Mouse (Mus musculus) layer of hippocampus, adult 18-20 months (tissue): ENCODE results near the gene Zfand3. TPM values are rescaled to one million over a fixed set of nuclear protein-coding genes. Genes with fewer than 3 reads are reported as not detected.
A peak's percentile ranks its signal among the peaks of the same experiment; 100 is the strongest.

ENCODE experiments used
- DNase-seq, 2 experiments: peaks; one replicate each; pipeline ENCODE4 v3.0.0; 2022; ENCODE audit warnings: low spot score in 2 of 2
- total RNA-seq, 2 experiments: library from RNA; stranded (reverse); gene quantifications; 2 replicates each; pipeline ENCODE4 v1.2.3; 2021

The Zfand3 gene
- total RNA-seq, 2 experiments from 2014 or later = 119 to 120 TPM

DNA sequence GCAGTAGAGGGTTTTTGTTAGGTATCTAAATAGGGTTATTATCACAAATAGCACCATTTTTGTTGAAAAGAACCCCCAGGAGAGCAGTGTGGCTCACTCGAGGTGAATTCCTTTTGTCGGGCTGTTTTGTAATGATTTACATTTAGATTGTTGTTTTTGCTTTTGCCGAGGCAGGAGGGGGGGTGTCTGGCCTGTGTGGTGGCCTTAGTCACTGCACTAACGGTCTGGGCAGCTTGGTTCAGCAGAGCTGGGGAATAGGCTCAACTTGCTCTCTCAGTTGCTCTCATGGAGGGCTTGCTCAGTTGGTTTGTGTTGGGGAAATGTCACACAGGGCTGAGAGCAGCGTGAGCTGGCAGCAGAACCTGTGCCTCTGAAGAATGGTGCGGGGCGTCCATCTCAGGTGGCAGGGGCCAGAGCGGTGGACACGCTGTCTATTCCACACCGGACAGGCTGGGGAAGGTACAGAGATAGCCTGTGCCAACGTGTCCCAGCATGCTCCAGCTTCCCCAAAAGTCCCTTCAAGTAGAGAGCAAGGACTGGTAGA lies 186.6 kb downstream of the Zfand3 start:
- DNase-seq = no peak

DNA sequence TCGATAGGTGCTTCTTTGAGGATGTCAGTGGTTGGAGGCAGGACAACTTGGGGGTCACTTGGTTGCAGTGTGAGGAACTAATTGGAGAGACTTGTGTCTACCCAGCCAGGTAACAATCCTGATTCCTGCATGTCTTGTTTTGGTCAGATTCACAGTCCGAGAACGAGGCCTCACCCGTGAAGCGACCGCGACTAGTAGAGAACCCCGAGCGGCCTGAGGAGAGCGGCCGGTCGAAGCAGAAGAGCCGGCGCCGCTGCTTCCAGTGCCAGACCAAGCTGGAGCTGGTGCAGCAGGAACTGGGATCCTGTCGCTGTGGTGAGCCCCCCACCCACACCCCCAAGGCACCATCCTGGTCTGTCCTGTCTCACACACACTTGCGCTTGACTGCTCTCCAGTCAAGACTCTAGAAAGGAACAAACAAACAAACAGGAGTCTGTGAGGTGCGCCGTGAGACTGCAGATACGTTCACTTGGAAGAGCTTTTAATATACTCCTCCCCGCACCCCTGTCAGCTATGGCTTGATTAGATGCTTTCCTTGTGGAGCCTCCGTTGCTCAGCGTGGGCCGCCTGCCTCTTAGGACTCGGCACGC lies 188.0 kb downstream of the Zfand3 start:
- peak in 1 of 2 experiments; percentile 38 for DNase-seq

DNA sequence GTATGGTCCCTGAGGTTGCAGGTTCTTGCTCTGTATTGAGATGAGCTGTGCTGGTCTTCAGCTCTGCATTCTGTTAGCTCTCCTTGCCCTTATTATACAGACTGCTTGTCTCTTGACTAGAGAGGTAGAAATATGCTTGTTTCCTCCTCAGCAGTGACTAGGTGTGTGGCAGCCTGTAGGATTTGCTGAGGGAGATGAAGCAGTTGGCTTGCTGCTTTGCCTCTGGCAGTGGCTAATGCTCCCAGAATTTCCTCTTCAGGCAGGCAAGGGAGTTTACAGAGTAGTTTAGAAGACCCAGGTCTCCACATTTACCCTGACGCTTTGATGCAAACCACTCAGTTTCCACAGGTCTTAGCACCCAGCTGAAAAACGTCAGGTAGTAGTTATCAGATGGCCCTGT lies 189.1 kb downstream of the Zfand3 start:
- DNase-seq = no peak

DNA sequence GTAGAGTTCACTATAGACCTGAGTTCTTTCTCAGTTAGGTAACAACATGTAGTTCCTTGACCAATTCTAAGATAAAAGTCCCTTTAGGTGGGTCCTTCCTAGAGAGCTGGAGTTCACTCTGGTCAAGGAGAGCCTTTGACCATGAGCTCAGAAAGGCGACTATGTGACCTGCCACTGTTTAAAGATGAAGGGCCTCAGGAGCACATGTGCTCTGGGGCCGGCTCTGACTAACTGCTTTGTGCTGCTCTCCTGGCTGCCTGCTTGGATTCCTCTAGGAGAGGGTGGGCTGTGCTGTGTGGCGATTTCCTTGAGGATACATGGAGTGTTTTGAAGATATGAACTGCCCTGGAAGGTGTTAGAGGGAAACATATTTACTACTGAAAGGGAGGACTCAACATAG lies 189.6 kb downstream of the Zfand3 start:
- no peak for DNase-seq

DNA sequence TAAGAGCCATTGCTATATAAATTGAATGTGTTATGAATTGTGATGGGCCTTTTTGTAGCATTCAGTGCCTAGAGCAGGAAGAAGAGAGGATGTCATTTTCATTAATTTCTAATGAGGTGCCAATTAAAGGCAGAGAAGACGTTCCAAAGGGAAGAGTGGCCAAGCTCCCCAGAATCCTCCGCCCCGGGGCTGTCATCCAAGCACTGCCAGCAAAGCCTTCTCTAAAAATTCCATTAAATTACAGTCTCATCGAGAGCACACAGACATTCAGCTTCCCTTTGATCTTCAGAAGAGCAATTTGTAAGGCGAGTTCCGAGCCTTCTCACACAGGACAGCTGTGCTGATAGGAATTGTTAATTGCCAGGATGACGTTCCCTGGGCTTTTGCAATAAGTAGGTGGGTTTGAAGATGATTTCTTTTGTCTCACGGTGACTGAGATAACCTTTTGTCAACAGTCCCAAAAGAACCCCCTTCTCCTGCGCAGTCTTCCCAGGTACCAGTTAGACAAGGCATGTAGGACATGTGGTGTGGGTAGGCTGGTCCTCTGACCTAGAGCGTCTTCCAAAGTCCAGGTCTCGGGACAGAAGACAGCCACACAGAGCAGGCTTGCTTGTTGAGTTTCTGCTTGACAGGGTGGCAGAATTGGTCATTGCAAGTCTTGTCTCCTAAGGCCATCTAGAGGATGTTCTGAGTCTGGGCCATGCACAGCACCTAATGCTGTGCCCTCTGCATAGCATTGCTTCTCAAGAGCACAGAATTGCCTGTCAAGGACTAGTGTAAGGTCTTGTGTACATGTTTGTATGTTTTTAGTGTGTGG lies 190.3 kb downstream of the Zfand3 start:
- DNase-seq = peak in 1 of 2 experiments; percentile 23

DNA sequence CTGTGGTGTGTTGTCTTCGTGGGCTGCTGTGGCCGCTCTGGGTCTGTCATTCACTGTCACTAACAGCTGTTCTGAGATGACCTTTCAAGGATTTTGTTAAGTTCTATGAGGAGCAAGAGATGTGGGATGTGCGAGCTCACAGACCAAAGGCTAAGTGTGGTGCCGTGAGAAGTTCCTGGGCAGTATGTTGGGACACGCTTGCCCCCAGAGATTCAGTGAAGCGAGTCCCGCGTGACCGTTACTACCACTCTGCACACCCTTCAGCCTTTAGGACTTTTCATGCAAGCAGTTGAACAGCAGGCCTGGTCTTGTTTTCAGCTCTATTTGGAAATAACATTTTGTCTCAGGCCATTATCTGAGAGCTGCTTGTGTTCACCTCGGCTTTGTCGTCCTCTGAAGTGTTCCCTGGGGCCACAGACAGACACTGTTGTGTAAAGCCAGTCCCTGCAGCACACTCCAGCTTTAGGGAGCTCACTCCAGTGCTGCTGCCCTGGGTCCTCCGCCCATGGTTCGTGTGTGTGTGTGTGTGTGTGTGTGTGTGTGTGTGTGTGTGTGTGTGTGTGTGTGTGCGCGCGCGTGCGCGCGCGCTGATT lies 191.2 kb downstream of the Zfand3 start:
- no peak for DNase-seq

DNA sequence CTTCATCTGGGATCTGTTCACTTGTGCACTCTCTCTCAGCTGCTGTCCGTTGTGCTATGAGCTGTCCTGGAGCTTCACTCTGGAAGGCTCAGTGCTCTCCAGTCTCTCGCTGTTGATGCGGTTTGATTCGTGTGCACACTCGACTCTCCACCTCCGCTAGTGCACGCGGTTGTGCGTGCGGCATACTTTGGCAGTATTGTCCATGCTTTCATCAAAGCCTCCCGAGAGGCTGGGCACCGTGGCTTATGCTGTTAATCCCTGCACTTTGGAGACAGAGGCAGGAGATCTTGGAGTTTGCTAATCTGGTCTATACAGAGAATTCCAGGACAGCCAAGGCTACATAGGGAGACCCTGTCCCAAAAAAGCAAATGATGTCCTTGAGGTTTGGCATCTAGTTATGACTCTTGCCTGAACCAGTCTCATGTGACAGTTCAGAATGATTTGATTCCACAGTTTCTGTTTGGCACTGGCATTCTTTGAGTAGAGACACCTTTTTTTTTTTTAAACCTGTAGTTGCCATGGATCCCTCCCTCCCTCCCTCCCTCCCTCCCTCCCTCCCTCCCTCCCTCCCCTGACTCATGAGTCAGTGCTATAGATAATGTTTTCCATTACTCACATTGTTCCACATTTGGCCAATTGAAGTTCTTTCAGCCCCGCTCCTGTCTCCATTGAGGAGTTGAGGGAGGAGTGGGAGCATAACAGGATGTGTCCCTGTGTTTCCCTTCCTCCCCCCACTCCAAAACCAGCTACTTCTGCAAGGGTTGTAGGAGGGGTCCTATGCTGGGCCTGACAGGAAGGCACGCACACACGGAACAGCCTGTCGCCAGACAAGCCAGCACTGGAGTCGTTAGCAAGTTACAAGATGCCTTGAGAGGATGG lies 192.1 kb downstream of the Zfand3 start:
- DNase-seq = peak in 1 of 2 experiments; percentile 13

DNA sequence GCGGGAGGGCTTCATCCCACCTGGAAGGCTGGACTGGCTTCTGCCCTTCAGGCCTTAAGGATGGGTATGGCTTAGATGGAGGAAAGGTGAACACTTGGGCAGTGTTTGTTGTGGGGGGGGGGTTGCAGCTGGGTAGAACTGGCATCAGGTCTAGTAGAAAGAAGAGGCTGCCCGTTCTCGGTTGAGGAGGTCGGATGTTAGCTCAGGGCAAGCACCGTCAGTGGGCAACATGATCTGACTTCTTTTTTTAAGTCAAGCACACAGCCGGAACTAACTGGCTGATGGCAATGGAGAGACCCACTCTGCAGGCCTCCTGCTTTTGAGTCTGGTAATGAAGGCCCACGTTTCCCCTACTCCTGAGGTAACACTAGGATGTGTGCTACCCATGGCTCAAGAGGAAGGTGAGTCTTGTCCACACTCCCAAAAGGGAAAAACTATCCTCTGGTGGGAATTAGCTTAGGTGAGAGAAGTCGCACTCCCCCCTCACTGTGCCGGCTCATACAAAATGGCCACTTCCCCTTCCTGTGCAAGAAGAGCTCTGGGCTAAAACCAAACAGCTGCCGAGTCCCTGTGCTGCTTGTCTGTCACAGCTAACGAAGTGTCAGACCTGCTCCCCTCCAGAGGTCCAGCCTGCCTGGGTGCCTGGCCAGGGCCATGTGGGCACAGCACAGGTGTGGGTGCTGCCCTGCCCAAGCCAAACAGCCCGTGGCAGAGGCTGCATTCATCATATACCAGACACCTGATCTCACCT lies 192.9 kb downstream of the Zfand3 start:
- DNase-seq = peak in 1 of 2 experiments; percentile 3

DNA sequence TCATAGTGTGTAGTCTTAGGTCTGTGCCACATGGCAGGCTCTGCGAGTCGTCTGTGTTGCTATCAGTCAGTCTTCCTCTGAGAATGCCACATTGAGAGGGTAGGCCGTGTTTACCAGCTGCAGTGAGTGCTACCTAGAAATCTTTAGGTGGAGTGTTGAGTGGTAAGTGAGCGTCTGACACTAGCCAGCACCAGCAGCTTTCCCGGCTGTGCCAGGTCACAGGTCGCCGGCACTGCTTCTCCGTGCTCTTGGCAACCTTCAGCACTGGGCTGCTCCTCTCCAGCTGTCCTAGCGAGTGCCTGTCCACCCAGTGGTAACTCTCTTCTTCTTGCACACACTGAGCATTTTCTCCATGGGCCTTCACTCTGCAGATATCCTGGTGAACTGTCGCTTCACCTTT lies 193.9 kb downstream of the Zfand3 start:
- no peak for DNase-seq

DNA sequence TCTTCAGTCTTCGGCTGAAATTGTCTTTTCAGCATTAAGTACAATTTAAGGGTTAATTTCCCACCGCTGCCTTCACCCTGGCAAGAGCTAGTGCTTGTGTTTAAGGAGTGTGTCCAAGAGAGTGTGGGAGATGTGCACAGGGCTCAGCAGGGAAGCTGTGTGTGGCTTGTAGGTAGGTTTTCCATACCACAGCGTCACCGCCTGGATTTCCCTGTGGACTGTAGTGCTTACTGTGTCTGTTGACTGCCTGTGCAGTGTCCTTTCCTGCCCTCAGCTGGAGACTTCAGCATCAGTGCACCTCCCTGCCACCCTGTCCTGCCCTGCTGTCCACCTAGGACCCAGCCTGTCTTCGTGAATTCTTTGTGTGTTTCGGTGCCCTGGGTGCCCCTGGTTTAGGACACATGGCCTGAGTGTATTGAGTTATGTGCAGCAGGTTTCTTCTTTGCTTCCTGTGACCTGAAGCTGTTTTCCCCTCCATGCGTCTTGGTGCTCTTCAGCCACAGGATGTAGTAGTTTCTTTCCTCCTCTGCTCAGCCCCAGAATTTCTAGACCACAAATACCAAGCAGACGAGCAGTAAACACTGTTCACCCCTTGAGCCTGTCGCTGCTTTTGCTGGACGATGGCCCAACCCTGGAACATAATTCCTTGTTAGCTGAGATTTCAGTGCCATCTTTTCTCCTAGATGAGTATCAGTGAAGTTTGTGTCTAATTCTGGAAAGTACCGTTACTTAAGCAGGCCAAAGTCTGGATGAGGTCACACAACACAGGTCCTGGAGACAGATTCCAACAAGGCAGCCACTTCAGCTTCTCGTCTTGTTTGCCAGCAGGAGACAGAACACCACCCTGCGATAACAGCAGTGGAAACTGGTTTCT lies 195.1 kb downstream of the Zfand3 start:
- DNase-seq = peak in 1 of 2 experiments; percentile 9

DNA sequence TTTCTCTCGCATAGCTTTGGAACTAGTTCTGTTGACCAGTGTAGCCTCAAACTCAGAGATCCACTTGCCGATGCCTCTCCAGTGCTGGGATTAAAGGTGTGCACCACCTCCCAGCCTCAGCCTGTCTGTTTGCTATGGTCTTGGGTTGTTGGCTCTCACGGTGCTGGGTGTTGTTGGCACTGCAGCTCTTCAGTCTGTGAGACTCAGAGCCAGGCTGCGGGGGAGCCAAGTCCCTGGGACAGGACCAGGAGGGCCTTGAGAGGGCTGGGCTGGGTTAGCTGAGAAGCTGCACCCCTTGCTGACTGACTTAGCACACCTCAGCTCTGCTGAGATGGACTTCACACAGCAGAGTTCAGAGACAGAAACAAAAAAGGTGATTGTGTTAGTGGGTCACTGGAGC lies 195.8 kb downstream of the Zfand3 start:
- no peak for DNase-seq

DNA sequence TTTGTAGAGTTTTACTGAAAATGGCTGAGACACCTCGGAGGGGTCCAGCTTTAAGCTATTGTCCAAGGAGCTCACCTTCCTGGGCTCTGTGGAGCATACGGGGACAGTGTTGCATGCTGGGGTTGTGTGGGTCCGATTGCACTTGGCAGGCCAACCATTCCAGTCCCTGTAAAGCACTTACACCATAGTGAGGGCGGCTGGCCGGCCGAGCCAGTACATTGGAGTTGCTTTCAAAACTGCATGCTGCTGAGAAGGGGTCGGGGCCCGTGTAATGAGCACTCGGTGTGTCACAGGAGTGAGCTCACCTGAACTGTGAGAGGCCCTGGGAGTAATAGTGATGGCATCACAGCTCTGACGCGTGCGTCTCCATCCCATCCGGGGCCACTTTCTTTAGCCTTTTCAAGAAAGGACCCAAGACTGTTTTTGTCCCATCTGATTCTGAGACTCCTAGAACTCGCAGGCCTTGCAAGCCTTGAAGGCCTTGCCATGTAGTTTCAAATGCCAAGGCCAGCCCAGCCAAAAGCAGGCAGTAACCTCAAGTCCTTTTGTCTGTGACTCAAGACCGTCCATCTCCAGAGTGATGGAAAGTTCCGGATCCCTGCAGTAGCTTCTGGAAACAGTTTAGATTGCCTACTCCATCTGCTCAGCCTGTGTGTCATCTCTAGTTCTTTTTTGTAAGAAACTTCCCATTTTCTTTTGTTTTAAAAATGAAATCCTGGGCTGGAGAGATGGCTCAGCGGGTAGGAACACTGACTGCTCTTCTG lies 200.7 kb downstream of the Zfand3 start:
- DNase-seq = no peak

DNA sequence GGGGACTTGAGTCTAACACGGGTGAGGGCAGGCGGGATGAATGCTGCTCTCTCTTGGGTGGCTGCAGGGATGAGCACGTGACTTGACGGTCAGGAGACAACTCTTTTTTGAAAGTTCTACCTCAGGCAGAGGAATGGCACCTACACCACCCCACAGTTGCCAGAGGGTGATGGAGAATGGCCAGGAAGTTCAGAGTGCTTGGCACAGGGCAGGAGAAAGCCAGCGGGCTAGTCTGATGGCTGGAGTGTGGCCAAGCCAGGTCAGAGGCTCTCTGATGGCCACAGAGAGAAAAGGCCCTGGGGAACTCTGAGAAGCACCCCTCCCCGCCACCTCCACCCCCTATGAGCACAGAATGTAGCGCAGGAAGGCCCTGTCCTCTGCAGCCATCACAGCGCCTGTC lies 205.7 kb downstream of the Zfand3 start:
- no peak for DNase-seq

DNA sequence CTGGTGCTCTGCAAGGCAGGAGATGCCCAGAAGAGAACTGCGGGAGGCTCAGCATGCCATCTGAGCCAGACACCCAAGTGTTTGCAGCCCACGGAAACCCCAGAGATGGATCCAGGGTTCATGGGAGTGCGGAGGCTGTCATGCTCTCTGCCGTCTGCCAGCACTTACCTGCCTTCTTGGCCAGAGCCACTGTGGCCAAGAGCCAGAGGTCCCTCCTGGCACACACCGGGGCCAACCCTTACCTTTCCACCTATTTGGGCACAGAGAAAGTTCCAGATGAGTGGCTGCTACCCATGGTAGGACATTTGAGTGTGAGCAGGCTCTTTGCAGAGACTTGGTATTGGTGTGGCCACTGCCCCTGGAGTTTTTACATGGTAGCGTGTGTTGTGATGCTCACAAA lies 206.4 kb downstream of the Zfand3 start:
- DNase-seq = no peak

DNA sequence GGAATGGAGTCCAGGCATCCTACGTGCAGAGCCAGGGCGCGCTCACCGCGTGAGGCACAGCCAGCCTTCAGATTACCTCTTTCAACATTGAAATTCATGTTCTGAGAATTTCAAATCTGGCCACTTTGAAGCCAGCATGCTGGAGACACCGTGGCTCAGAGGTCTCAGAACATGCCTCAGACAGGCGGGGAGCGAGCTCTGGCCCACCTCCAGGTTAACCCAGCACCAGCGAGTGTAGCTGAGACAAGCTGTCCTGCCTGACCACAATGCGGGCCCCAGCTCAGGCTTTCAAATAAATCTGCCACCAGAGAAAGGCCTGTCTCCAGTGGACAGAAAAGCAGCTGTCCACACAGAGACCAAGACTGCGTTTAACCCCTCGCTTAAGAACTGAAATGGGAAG lies 208.1 kb downstream of the Zfand3 start:
- DNase-seq = no peak

DNA sequence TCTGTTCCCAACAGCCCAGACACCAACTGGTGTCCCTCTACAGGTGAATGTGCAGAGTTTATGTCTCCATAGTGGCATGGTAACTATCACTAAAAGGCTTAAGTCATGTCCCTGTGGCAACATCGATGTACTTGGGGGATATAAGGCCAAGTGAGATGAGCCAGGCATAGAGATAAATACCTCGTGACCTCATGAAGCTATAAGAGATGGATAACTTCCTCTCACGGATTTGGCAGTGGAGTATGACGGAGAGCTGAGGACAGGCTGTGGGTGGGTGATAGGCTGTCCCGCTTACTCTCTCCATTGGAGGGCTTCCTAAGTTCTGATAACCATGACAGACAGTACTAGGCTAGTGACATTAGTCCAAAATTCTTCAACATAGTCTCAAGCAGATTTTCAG lies 208.8 kb downstream of the Zfand3 start:
- DNase-seq = no peak

DNA sequence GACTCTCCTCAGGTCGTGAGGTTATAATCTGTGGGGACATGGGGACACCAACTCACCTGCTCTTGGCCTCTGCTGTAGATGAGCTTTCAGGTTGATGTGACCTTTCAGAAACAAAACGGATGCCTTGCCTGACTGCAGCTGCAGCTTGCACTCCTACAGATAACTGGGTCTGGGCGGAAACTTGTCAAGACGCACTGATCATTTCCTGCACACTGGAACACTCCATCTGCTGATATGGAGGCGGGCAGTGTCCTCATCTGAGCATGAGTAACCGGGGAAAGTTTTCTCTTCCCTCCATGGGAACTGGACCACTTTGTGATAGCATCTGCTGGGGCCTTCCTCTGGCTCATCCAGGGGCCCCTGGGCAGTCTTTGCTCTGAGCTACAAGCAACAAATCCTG lies 209.9 kb downstream of the Zfand3 start:
- peak; percentile 70 to 83 for DNase-seq

DNA sequence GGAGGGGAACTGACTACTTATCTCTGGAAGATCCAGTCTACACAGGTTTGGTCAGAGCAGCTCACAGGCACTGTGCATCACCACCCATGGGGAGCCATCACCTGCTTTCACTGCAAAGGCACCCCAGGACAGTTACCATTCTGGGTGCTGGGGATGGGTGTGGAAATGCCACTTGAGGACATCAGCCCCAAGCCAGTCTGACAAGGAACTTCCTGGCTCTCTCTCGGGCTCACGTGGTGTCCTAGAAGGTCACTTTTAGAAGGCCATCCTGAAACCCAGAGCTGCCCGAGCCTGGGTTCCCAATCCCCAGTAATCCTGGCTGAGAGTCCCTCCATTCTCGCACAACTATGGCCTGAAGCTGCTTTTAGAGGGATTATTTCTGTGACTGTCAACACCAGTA lies 211.2 kb downstream of the Zfand3 start:
- DNase-seq = no peak

DNA sequence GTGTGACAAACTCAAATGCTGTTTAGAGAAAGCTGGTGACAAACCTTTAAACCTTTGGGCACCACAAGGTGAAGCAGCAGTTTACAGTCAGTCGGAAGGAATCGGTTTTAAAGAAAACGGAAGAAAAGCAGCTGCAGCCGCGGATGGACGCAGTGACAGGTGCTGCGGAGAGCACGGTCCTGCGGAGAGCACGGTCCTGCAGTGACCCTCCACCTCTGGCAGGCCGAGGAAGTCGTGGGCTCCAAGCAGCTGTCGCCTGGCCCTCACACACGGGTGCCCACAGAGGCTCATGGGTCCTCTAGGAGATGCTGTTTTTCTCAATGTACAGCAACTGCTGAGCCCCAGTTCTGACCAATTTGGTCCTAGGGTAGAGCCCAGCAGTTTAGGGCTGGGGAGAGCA lies 217.1 kb downstream of the Zfand3 start:
- DNase-seq = no peak
